Mouse (Mus musculus) monocyte, adult 2 months (primary cell): ENCODE measurements around the gene Hs3st1.

Source experiments
- DNase-seq, 2 experiments: peaks; one replicate each; pipeline ENCODE4 v3.0.0; 2022; ENCODE audit warnings: low spot score in 2 of 2, low read depth in 1 of 2

Hs3st1 gene

DNA sequence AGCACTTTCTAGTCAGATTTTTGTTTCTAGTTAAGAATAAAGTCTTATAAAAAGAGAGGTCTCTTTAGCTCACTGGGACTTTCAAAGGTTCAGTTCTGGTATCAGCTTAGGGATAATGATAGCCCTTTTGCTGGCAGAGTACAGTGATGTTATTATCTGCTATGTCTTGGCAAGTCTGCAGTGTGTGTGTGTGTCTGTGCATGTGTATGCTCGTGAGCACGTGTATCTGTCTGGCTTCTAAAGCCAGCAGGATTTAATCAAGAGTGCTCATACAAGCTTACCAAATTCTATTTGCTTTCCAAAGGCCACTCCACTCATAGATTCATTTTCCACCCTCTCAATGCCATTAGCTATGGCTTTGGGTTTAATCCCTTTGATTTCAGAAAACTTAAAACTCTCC lies 160.5 kb downstream of the Hs3st1 start:
- no peak for DNase-seq
